Mouse (Mus musculus): ENCODE data around the gene Men1.

GRCm38 (mm10) chr19:6375423-6376254 is 40.9 kb downstream of the Men1 start:
- TF ChIP-seq CTCF (conservative IDR thresholded peaks at IDR 0.05; ENCODE audit: low read length) (no peak), POU5F1 (IDR thresholded peaks at IDR 0.05; ENCODE audit: borderline replicate concordance, low read length) (no peak), NANOG (IDR thresholded peaks at IDR 0.05; ENCODE audit: borderline replicate concordance, low read length) (no peak)

All from E14TG2a.4 (cell line).